Mouse (Mus musculus) left cerebral cortex, postnatal 10 days (tissue): Measurements from ENCODE around the gene Ttc39d. TPM values are rescaled to one million over a fixed set of nuclear protein-coding genes. Genes with fewer than 3 reads are reported as not detected.

Experiments
- DNase-seq, 2 experiments: peaks; one replicate each; pipeline ENCODE4 v3.0.0; 2021 to 2022; ENCODE audit warnings: low spot score in 2 of 2, mixed read lengths in 1 of 2; ENCODE audit errors: extremely low spot score in 1 of 2
- intact Hi-C: fragments of 180-260 bp; cut with DNase I; formaldehyde crosslinking; loops from one replicate; pipeline ENCODE4 v1.15.1; 2025
- total RNA-seq, 2 experiments: library from RNA; stranded (reverse); gene quantifications; 2 replicates each; pipeline ENCODE4 v1.2.3; 2021

The Ttc39d gene
- total RNA-seq, 2 experiments from 2014 or later = 0.17 to 0.18 TPM

GRCm38 (mm10) chr17:80237475-80237874, 30.2 kb downstream of the Ttc39d start:
- DNase-seq = no peak
- intact Hi-C loops = no loop called here

GRCm38 (mm10) chr17:80241594-80241993, 34.3 kb downstream of the Ttc39d start:
- no peak for DNase-seq
- intact Hi-C loops = no loop called here

GRCm38 (mm10) chr17:80243116-80243515, 35.9 kb downstream of the Ttc39d start:
- intact Hi-C loops = no loop called here
- DNase-seq = no peak

GRCm38 (mm10) chr17:80252757-80253525, 45.7 kb downstream of the Ttc39d start:
- DNase-seq = no peak
- intact Hi-C loops = no loop called here

GRCm38 (mm10) chr17:80254421-80254820, 47.2 kb downstream of the Ttc39d start:
- no peak for DNase-seq
- intact Hi-C loops = no loop called here

- DNase-seq = peak in 1 of 2 experiments; percentile 39
- intact Hi-C loops = no loop called here
Measured at GRCm38 (mm10) chr17:80255208-80255607, 47.9 kb downstream of the Ttc39d start.

- intact Hi-C loops = loop anchor here (10.0 kb wide), 1 partner anchor 1342 kb away; no protein-coding TSS in a partner anchor
- DNase-seq = no peak
Measured at GRCm38 (mm10) chr17:80267065-80267464, 59.8 kb downstream of the Ttc39d start.

Other genes with a start within 250 kb of the Ttc39d start
- gene Hnrnpll, start 145.1 kb upstream of the Ttc39d start, total RNA-seq = 10 to 100 TPM; 62.6 to 67.3 TPM
- 1 to 10 TPM; 1.7 to 2.4 TPM for gene Galm, start 80.0 kb upstream of the Ttc39d start, total RNA-seq
- 100 to 1,000 TPM; 108 to 120 TPM for gene Srsf7, start 153 bp upstream of the Ttc39d start, total RNA-seq
- gene Gemin6, start 17.0 kb downstream of the Ttc39d start, total RNA-seq = 1 to 10 TPM; 5.8 to 6.6 TPM
- 10 to 100 TPM; 18.9 to 19.1 TPM for gene Morn2, start 82.7 kb downstream of the Ttc39d start, total RNA-seq
- gene Dhx57, start 83.0 kb downstream of the Ttc39d start, total RNA-seq = 10 to 100 TPM; 60.2 to 63.8 TPM
- gene Arhgef33, start 99.9 kb downstream of the Ttc39d start, total RNA-seq = 1 to 10 TPM; 3.1 to 3.9 TPM
- gene Gm10190, start 166.1 kb downstream of the Ttc39d start, total RNA-seq = 1 to 10 TPM; 4.8 to 5.1 TPM